Mouse (Mus musculus) right cerebral cortex, postnatal 14 days (tissue): Measurements from ENCODE around the gene Upk3bl.

Source experiments
- DNase-seq: peaks from one replicate; pipeline ENCODE4 v3.0.0; 2022

Upk3bl gene

GRCm38 (mm10) chr5:136054301-136055077 lies at the start of gene Upk3bl:
TSS of gene Upk3bl (plus strand) at chr5:136054492.
- no peak for DNase-seq

GRCm38 (mm10) chr5:136004537-136004936 lies 49.8 kb upstream of the Upk3bl start:
- DNase-seq = no peak

- no peak for DNase-seq
Measured at GRCm38 (mm10) chr5:136007745-136008144, 46.5 kb upstream of the Upk3bl start.

GRCm38 (mm10) chr5:136014877-136015276 lies 39.4 kb upstream of the Upk3bl start:
- DNase-seq = no peak

GRCm38 (mm10) chr5:136015586-136015985 lies 38.7 kb upstream of the Upk3bl start:
- DNase-seq = no peak

- DNase-seq = no peak
Measured at GRCm38 (mm10) chr5:136016014-136016876, 38.0 kb upstream of the Upk3bl start.

- no peak for DNase-seq
Measured at GRCm38 (mm10) chr5:136017262-136017661, 37.0 kb upstream of the Upk3bl start.

- DNase-seq = no peak
Measured at GRCm38 (mm10) chr5:136018726-136019125, 35.6 kb upstream of the Upk3bl start.

- DNase-seq = no peak
Measured at GRCm38 (mm10) chr5:136019907-136020306, 34.4 kb upstream of the Upk3bl start.

- DNase-seq = no peak
Measured at GRCm38 (mm10) chr5:136025712-136026111, 28.6 kb upstream of the Upk3bl start.

GRCm38 (mm10) chr5:136026859-136027258 lies 27.4 kb upstream of the Upk3bl start:
- DNase-seq = no peak

GRCm38 (mm10) chr5:136027612-136028311 lies 26.5 kb upstream of the Upk3bl start:
- DNase-seq = no peak

- DNase-seq = no peak
Measured at GRCm38 (mm10) chr5:136034868-136035267, 19.4 kb upstream of the Upk3bl start.

- no peak for DNase-seq
Measured at GRCm38 (mm10) chr5:136035285-136035684, 19.0 kb upstream of the Upk3bl start.

GRCm38 (mm10) chr5:136036667-136037066 lies 17.6 kb upstream of the Upk3bl start:
- no peak for DNase-seq

GRCm38 (mm10) chr5:136038258-136039214 lies 15.8 kb upstream of the Upk3bl start, which contains the start of gene Upk3b:
TSS of gene Upk3b (plus strand) at chr5:136038496.
- no peak for DNase-seq

GRCm38 (mm10) chr5:136040210-136040609 lies 14.1 kb upstream of the Upk3bl start:
- DNase-seq = no peak

- DNase-seq = no peak
Measured at GRCm38 (mm10) chr5:136041260-136041659, 13.0 kb upstream of the Upk3bl start.

GRCm38 (mm10) chr5:136041666-136042065 lies 12.6 kb upstream of the Upk3bl start:
- DNase-seq = no peak

- DNase-seq = no peak
Measured at GRCm38 (mm10) chr5:136044865-136045264, 9.4 kb upstream of the Upk3bl start.

GRCm38 (mm10) chr5:136045408-136045807 lies 8.9 kb upstream of the Upk3bl start:
- DNase-seq = no peak

GRCm38 (mm10) chr5:136045987-136046386 lies 8.3 kb upstream of the Upk3bl start:
- DNase-seq = peak; percentile 88
